Mouse (Mus musculus) midbrain, embryonic 14.5 days (tissue): ENCODE measurements around the gene Gal3st2c. TPM values are rescaled to one million over a fixed set of nuclear protein-coding genes. Genes with fewer than 3 reads are reported as not detected.
"Not testable (repeated sequence)": the region's sequence is repeated elsewhere in the genome, so short reads cannot be mapped to it uniquely, and the experiment has no call there.

Experiments used
- ATAC-seq: fragments of 200-750 bp; cut with Nextera tagmentation; 2 replicates; pipeline ENCODE4 v1.8.0; 2017; ENCODE audit warnings: moderate number of reproducible peaks, moderate library complexity; ENCODE audit not compliant: low FRiP score, low TSS enrichment
- DNase-seq: peaks from one replicate; pipeline ENCODE4 v3.0.0-alpha.2; 2015
- H3K27ac ChIP-seq: fragments of 300-500 bp; sonication (generic); replicated peaks from 2 replicates; pipeline ENCODE4 v1.5.1; 2014; ENCODE audit warnings: mild to moderate bottlenecking, low read depth, low read length, moderate library complexity
- H3K27me3 ChIP-seq: fragments of 300-500 bp; sonication (generic); 2 replicates; pipeline ENCODE4 v1.6.1; 2014; ENCODE audit warnings: low read length, control low read depth, mixed read lengths; ENCODE audit not compliant: control insufficient read depth, insufficient read depth
- H3K36me3 ChIP-seq: fragments of 300-500 bp; sonication (generic); 2 replicates; pipeline ENCODE4 v1.6.1; 2014; ENCODE audit warnings: low read length, control low read depth; ENCODE audit not compliant: control insufficient read depth, insufficient read depth
- H3K4me1 ChIP-seq: fragments of 300-500 bp; sonication (generic); 2 replicates; pipeline ENCODE4 v1.6.1; 2014; ENCODE audit warnings: mild to moderate bottlenecking, antibody characterized with exemption, low read length, control low read depth; ENCODE audit not compliant: control insufficient read depth, insufficient read depth
- H3K4me2 ChIP-seq: fragments of 300-500 bp; sonication (generic); 2 replicates; pipeline ENCODE4 v1.6.1; 2014; ENCODE audit warnings: mild to moderate bottlenecking, low read length, moderate library complexity
- H3K4me3 ChIP-seq: fragments of 300-500 bp; sonication (generic); replicated peaks from 2 replicates; pipeline ENCODE4 v1.5.1; 2014; ENCODE audit warnings: low read depth, low read length
- H3K9ac ChIP-seq: fragments of 300-500 bp; sonication (generic); replicated peaks from 2 replicates; pipeline ENCODE4 v1.6.1; 2014; ENCODE audit warnings: mild to moderate bottlenecking, low read length, moderate library complexity
- H3K9me3 ChIP-seq: fragments of 300-500 bp; sonication (generic); 2 replicates; pipeline ENCODE4 v1.6.1; 2016; ENCODE audit warnings: low read length, control low read depth, mixed read lengths; ENCODE audit not compliant: control insufficient read depth
- WGBS: fragments of 180-500 bp; shearing (Covaris S2); extraction: QIAGEN DNeasy Blood & Tissue Kit; methylation state at CpG from one replicate; pipeline ENCODE4 v1.1.7; 2014; 5-methylcytosine and 5-hydroxymethylcytosine counted together
- polyA plus RNA-seq: library from polyadenylated mRNA; unstranded; fragments of >200 nt; fragmentation: Nextera tagmentation; extraction: Ambion mirVana; gene quantifications from 2 replicates; pipeline ENCODE4 v1.2.1, GENCODE M21; 2014

The Gal3st2c gene
- polyA plus RNA-seq, 1 experiment from 2014 or later: not detected

DNA sequence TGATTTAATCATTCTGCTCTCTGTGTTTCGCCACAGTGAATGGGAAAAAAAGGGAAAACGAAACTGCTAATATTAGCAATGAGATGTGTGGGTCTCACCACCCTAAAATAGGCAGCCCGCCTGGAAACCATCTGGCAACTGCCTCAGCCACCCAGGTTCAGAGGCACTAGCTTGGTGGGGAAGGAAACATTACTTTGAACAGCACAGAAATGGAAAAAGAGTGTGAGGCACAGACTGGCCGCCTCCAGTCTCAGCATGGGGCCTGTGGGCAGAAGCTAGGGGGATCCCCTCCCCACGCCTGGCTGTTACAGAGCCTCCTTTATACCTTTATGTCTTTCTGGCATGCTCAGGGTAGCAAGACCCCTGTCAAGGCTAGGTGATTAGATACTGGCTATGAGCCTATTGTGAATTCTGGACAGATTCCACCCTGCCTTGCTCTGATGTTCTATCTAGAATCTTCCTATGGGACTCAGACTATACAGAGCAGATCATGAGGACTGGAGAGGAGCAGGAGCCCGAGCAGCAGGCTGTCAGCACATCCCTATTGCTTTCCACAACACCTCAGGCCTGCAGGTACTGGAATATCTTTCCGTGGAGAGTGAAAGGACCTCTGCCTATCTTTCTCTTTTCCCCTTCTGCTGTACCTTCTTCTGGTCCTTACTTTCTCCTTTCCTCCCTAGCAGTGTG, 63.4 kb downstream of the Gal3st2c start:
- H3K4me3 ChIP-seq: no peak overlapping the region
- H3K9me3 ChIP-seq: no peaks in the 10 kb centered on the region
- H3K27ac ChIP-seq: no peak overlapping the region
- no peak overlapping the region for H3K9ac ChIP-seq
- ATAC-seq (no peak), DNase-seq (no peak)
- WGBS: 71% methylated on average over 7 of the region's 7 CpGs
- no peaks in the 10 kb centered on the region for H3K27me3 ChIP-seq
- H3K4me2 ChIP-seq: no peak overlapping the region
- H3K4me1 ChIP-seq: no peaks in the 10 kb centered on the region
- no peaks in the 10 kb centered on the region for H3K36me3 ChIP-seq

DNA sequence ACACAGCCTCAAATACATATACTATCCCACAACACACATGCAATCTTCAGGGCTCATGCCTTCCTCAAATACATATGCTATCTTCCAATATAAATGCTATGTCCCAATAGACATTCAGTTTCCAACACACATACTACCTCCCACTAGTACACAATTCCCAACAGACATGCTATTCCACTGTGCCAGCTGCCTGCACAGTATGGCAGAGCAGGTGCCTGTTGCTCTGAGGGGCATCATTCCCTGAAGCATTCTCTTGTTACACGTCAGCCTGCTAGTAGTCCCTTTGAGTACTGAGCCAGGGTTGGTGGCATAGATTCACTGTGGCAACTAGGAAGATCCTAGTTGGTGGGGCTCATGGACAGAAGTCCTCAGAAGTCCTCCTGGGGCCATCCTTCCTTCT, 64.2 kb downstream of the Gal3st2c start:
- no peak for ATAC-seq
- no peak for DNase-seq
- H3K4me2 ChIP-seq: no peak overlapping the region

GRCm38 (mm10) chr1:94055966-94056365, 65.7 kb downstream of the Gal3st2c start:
- DNase-seq (no peak), ATAC-seq (no peak)
- Histone ChIP-seq H3K27me3 (no peaks in the 10 kb centered on the region), H3K27ac (no peak overlapping the region), H3K9me3 (no peaks in the 10 kb centered on the region), H3K4me1 (no peaks in the 10 kb centered on the region), H3K4me2 (no peak overlapping the region), H3K9ac (no peak overlapping the region), H3K4me3 (no peak overlapping the region), H3K36me3 (no peaks in the 10 kb centered on the region)
- 69% methylated on average over 3 of the region's 3 CpGs for WGBS

More for the DNA sequence above, 64.2 kb downstream of the Gal3st2c start:
- WGBS: 82% methylated on average over 1 of the region's 1 CpGs
- Histone ChIP-seq H3K9me3 (no peaks in the 10 kb centered on the region), H3K4me3 (no peak overlapping the region), H3K27me3 (no peaks in the 10 kb centered on the region), H3K9ac (no peak overlapping the region), H3K36me3 (no peaks in the 10 kb centered on the region), H3K27ac (no peak overlapping the region), H3K4me1 (no peaks in the 10 kb centered on the region)

DNA sequence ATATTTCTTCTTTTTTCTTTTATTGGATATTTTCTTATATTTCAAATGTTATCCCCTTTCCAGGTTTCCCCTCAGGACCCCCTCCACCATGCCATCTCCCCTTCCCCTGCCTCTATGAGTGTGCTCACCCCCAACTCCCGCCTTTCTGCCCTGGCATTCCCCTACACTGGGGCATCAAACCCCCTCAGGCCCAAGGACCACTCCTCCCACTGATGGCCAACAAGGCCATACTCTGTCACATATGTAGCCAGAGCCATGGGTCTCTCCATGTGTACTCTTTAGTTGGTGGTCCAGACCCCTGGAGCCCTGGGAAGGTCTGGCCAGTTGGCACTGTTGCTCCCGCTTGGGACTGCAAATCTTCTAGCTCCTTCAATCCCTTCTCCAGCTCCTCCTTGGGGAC, 67.1 kb downstream of the Gal3st2c start:
- WGBS: 98% methylated on average over 2 of the region's 2 CpGs
- no peaks in the 10 kb centered on the region for H3K27me3 ChIP-seq
- H3K4me1 ChIP-seq: no peaks in the 10 kb centered on the region
- H3K4me2 ChIP-seq: no peak overlapping the region
- H3K27ac ChIP-seq: no peak overlapping the region
- ATAC-seq: no peak
- DNase-seq: no peak
- no peaks in the 10 kb centered on the region for H3K9me3 ChIP-seq
- no peaks in the 10 kb centered on the region for H3K36me3 ChIP-seq
- H3K9ac ChIP-seq: no peak overlapping the region
- no peak overlapping the region for H3K4me3 ChIP-seq

- H3K4me3 ChIP-seq, H3K27ac ChIP-seq, H3K4me1 ChIP-seq, H3K9me3 ChIP-seq, H3K27me3 ChIP-seq, H3K4me2 ChIP-seq, H3K36me3 ChIP-seq, H3K9ac ChIP-seq, DNase-seq, ATAC-seq: not testable (repeated sequence)
- 68% methylated on average over 1 of the region's 1 CpGs for WGBS
These were observed 68.0 kb downstream of the Gal3st2c start for GRCm38 (mm10) chr1:94058281-94058680.

Other genes with a start within 250 kb of the Gal3st2c start
- 101 and 102 TPM in 2 replicates for gene Atg4b, start 239.0 kb upstream of the Gal3st2c start, polyA plus RNA-seq
- gene Thap4, start 235.6 kb upstream of the Gal3st2c start, polyA plus RNA-seq: 39.2 and 46.3 TPM in 2 replicates
- gene Dtymk, start 188.6 kb upstream of the Gal3st2c start, polyA plus RNA-seq: 143 and 144 TPM in 2 replicates
- 9.6 and 9.7 TPM in 2 replicates for gene Ing5, start 186.5 kb upstream of the Gal3st2c start, polyA plus RNA-seq
- 10.5 and 11.5 TPM in 2 replicates for gene D2hgdh, start 165.6 kb upstream of the Gal3st2c start, polyA plus RNA-seq
- 0.24 TPM in 1 of 2 replicates, not detected in the other for gene Gal3st2, start 129.2 kb upstream of the Gal3st2c start, polyA plus RNA-seq
- gene Gal3st2b, start 72.2 kb upstream of the Gal3st2c start, polyA plus RNA-seq: not detected in 2 replicates
- not detected in 2 replicates for gene Neu4, start 29.9 kb downstream of the Gal3st2c start, polyA plus RNA-seq
- gene Pdcd1, start 62.0 kb downstream of the Gal3st2c start, polyA plus RNA-seq: 0.14 TPM in 1 of 2 replicates, not detected in the other